Mouse (Mus musculus) layer of hippocampus, adult 2 months (tissue): ENCODE measurements around the gene Dynll1. TPM values are rescaled to one million over a fixed set of nuclear protein-coding genes. Genes with fewer than 3 reads are reported as not detected.

ENCODE experiments used
- DNase-seq, 2 experiments: peaks; one replicate each; pipeline ENCODE4 v3.0.0; 2022; ENCODE audit warnings: low spot score in 2 of 2
- H3K27ac ChIP-seq: fragments of 200-600 bp; 2 replicates; pipeline ENCODE4 v1.8.1; 2022
- H3K4me3 ChIP-seq: fragments of 200-600 bp; 2 replicates; pipeline ENCODE4 v1.8.1; 2022; ENCODE audit warnings: mild to moderate bottlenecking
- CTCF ChIP-seq: fragments of 200-600 bp; conservative IDR thresholded peaks from 2 replicates; pipeline ENCODE4 v1.8.1; 2022; ENCODE audit warnings: antibody characterized with exemption, mild to moderate bottlenecking, moderate library complexity
- total RNA-seq, 2 experiments: library from RNA; stranded (reverse); gene quantifications; 2 replicates each; pipeline ENCODE4 v1.2.3; 2021

Dynll1 gene
- total RNA-seq, 2 experiments from 2014 or later: 727 to 730 TPM

DNA sequence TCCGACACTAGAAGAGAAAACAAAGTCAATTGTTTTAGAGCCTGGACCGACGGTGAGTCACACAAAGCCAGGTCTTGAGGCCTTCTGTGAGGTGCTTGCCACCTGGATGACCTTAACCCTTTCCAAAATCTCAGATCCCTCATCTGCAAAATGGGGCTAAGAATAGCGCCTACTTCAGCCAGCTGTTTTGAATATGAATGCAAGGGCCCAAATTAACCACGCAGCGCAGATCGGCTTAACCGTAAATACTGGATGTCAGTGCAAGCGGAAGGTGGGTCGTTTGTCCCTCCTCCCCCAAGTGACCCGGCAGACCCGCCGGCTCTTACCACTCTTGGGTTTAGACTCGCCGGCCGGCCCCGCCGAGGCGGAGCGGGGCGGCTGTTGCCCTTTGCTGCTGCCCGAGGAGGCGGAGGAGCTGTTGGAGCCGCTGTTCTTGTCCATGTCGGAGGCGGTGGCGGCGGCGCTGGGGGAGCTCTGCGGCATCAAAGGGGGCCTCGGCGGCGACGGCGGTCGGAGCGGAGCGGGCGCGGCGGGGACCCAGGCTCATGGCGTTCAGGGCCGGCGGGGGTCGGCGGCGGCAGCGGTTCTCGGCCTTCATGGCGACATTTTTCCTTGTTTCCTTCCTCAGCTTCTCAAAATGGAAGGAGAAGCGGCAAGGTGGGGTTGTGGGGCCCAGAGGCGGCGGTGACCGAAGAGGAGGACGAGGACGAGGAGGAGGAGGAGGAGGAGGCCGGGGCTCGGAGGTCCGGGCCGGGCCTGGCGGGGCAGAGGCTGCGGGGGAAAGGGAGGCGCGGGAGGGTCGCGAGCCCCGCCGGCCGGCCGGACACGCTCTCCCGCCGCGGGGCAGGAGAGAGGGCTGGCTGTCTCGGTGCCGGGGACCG lies 28.6 kb downstream of the Dynll1 start:
- peak overlapping the region; percentile 96 for H3K27ac ChIP-seq
- peak overlapping the region; percentile 78 for H3K4me3 ChIP-seq
- TF ChIP-seq CTCF: no peak
- DNase-seq: peak in 1 of 2 experiments; percentile 34

DNA sequence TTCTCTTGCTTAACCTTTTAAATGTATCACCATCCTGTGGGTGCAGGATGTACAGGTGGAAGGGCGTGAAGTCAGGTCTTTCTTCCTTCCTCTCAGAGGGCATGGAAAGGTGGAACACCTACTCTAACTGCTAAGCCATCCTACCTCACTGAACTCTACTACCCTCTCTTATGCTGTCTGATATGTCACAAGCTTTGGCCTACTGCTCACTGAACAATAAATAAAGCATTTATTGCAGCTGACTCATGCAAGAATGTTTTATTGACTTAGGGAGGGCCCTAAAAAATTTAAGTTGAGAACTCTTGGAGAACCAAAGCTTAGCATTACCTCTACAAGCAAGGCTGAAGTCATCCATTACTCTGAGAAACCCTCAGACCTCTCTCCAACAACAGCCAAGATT lies 30.8 kb downstream of the Dynll1 start:
- DNase-seq: no peak
- no peak for TF ChIP-seq CTCF
- Histone ChIP-seq H3K27ac (no peak overlapping the region), H3K4me3 (peak overlapping the region; percentile 26)

DNA sequence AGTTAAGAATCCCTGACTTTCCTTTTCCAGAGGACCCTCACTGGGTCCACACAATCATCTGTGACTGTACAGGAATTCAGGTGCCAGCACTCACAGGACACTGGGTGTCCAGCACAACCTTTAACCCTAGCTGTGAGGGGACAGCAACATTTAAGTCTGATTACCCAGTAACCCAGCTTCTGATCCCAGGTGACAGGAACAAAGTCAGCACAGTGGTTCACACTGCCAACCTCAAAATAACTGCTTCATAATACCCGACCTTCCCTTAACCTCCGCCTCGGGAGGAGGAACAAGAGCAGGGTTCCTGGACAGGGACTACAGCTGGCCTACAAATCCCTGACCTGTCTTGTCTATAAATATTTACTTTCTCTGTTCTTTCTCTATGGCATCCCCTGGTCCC lies 32.5 kb downstream of the Dynll1 start:
- Histone ChIP-seq H3K4me3 (no peak overlapping the region), H3K27ac (no peak overlapping the region)
- no peak for DNase-seq
- TF ChIP-seq CTCF: no peak

DNA sequence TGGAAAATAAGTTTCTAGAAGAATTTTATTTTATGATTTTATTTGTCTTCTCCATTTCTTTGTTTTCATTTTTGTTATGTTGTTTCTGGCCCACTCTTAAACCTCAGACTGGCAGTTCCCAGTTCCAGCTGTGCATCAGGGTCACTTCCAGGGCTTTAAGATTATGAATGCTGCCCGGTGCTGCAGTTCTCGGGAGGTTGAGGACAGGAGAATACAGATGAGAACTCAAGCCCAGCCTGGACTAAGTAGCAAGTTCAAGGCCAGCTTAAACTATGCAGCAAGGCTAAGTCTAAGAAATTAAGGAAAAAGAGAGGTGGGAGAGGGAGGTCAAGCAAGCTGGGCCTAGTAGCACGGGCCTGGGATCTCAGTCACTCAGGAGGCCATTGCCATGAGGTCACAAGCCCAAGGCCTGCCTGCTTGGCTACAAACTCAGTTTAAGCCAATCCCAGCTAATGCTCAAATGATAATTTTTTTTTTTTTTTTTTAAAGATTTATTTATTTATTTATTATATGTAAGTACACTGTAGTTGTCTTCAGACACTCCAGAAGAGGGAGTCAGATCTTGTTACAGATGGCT lies 33.2 kb downstream of the Dynll1 start:
- H3K27ac ChIP-seq: no peak overlapping the region
- H3K4me3 ChIP-seq: no peak overlapping the region
- no peak for TF ChIP-seq CTCF
- DNase-seq: no peak

DNA sequence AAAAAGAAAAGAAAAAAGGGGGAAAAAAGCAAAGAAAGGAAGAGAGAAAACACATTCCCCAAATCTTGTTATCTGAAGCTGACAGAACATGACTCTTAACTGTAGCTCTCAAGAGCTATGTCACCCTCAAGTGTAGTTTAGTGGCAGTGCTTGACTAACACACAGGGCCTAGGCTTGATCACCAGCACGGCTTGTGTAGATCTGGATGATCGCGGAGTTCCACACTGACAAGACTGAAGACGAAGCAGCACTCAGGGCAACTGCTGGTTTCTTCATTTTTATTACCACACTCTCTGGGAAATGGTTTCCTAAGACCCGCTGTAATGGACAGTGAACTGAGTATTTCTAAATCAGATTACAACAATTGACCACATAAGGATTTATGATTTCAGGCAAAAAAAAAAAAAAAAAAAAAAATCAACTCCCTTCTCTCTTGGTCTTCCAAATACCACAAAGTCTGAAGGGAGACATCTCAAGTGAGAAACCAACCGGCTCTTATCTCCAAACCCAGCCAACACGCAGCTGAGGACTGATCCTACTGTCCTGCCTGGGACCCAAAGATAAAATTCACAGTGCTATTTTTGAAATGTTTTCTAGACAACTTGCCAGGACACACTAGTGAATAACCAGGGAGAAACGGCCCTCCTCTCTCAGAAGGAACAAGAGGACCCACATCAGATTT lies 33.9 kb downstream of the Dynll1 start:
- no peak for DNase-seq
- no peak overlapping the region for H3K27ac ChIP-seq
- H3K4me3 ChIP-seq: no peak overlapping the region
- no peak for TF ChIP-seq CTCF

DNA sequence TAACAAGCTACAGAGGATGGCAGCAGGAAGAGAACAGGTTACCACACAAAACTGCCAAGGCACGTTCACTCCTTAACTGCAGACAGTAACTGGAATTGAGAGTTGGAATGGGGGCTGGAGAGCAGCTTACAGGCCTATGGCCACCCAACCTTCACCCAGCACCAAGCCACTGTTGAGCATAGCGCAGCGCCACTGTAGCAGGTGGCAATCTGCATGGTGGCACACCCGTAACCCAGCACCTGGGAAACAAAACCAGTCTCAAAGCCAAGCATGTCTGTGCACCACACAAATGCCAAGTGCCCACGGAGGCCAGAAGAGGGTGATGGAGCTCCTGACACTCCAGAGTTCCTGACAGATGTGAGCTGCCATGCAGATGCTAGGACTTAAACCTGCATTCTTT lies 34.5 kb downstream of the Dynll1 start:
- DNase-seq: no peak
- no peak overlapping the region for H3K27ac ChIP-seq
- no peak for TF ChIP-seq CTCF
- H3K4me3 ChIP-seq: no peak overlapping the region

DNA sequence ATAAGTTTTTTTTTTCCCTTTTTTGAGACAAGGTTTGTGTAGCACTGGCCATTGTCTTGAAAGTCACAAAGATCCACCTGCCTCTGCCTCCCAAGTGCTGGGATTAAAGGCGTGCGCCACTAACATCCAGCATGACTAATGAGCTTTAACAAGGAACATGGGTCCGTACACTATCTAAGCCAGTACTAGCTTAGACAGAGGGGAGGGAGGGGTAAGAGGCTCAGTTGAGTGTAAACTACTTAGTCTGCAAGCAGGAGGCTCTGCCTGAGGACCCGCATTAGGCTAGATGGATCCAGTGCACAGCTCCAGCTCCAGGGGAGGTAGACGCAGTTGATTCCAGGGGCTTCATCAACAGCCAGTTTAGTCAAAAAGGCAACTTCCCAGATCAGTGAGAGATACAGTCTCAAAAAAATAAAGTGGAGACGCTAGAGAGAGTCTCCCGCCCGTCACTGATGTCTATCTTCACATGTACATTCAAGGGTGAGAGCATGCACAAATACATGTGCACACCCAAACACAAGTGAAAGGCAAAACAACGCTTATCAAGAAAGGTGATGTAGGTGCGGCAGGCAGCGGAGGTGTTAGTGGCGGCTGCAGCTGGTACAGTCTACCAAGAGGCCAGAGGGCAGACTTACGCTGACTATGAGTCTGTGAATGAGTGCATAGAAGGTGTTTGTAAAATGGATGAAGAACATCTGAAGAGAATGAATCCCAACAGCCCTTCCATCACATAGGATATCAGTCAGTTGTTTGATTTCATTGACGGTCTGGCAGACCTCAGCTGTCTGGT lies 38.1 kb downstream of the Dynll1 start:
- DNase-seq: no peak
- H3K27ac ChIP-seq: no peak overlapping the region
- no peak for TF ChIP-seq CTCF
- H3K4me3 ChIP-seq: no peak overlapping the region

DNA sequence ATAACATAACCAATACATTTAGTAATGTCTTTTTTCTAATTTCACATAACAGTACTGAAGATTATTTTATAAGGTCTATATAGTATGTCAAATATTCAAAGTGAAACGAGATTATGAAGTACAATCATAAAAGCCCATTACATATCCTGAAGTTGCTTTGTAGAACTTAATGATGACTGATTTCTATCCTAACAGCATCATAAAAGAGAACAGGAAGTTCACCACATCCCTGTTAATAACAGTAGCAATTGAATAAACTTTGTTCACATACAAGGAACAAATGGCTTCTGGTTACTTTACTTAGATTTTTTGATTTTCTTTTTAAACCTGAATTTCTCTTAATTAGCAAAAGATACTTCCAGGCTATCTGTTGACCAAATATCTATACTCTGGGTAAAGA lies 38.9 kb downstream of the Dynll1 start:
- H3K4me3 ChIP-seq: no peak overlapping the region
- TF ChIP-seq CTCF: no peak
- H3K27ac ChIP-seq: no peak overlapping the region
- no peak for DNase-seq

DNA sequence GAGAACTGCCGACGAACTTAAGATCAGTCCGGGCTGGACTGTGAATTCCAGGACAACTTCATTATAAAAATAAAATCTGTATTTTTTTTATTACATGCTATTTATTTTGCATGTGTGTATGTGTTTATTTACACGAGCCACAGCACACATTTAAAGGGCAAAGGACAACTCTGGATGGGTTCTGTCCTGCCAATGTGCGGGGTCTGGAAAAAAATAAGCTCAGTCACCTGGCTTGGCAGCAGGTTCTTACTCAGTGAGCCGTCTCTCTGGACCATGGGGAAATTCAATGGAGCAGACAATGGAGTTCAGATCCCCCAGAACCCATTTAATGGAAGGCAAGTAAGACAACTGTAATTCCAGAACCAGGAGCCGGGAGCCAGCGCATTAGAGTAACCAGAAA lies 39.7 kb downstream of the Dynll1 start:
- TF ChIP-seq CTCF: no peak
- no peak for DNase-seq
- H3K27ac ChIP-seq: no peak overlapping the region
- H3K4me3 ChIP-seq: no peak overlapping the region

DNA sequence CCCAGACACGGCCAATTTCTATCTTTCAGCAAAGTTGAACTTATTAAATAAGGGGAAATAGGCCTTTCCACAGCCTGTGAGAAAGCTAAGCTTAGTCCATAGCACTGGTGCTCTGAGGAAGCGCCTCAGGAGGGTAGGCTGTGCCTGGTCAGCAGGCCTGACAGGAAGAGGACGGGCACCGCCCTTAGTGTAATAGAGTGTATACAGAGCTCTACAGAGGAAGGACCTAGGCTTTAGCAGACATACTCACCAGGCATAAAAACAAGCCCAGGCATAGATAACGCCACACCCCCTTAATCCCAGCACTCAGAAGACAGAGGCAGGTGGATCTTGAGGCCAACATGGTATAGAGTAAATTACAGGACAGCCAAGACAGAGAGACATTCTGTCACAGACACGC lies 40.4 kb downstream of the Dynll1 start:
- TF ChIP-seq CTCF: no peak
- H3K27ac ChIP-seq: no peak overlapping the region
- DNase-seq: no peak
- no peak overlapping the region for H3K4me3 ChIP-seq

DNA sequence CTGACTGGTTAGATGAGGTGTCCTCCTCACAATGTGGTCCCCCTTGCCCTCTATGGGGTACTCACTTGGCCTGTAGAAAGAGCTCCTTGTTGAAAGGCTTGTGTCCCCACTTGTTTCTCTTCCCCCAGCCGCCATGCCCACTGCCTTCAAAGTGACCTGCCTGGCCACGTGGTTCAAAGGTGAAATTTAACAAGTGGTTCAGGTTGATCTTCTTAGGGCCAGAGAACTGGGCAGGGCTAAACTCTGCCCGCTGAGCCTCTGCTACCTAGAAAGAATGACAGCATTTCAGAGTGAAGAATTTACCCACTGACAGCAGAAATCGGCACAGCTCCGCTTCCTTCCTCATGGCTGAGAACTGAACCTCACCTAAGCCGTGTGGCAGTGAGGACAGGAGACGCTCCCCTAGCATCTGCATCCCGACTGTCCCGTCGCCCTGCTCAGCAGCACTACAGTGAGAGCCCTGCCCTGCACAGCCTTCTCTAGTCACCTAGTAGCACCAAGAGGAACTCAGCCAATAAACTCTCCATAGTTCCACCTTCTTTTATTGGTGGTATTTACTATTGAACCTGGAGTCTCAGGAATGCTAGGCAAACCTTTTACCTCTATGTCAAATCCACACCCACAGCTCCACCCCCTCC lies 43.8 kb downstream of the Dynll1 start:
- Histone ChIP-seq H3K27ac (no peak overlapping the region), H3K4me3 (no peak overlapping the region)
- TF ChIP-seq CTCF: no peak
- DNase-seq: no peak

DNA sequence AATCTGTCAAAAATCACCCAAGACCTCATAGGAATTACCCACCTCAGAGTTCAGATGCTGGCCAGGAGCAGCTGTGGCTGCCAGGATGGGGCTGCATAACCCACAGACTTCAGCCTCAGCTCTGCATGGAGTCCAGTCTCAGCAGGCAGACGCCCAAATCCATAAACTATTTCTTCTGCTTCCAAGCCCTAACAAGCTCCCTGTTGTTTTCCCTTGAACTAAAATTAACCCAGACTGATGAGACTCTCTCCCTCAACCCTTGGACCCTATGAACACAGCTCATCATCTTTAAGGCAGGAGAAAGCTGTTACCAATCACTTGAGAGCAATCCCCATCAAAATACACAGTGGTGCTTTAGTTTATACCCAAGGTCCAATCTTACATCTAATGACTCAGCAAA lies 45.3 kb downstream of the Dynll1 start:
- TF ChIP-seq CTCF: no peak
- no peak overlapping the region for H3K4me3 ChIP-seq
- H3K27ac ChIP-seq: no peak overlapping the region
- no peak for DNase-seq

Other genes with a start within 250 kb of the Dynll1 start
- not detected for gene Gm10401, start 202.7 kb downstream of the Dynll1 start, total RNA-seq
- gene Acads, start 181.7 kb downstream of the Dynll1 start, total RNA-seq: 1 to 10 TPM; 6.5 to 7.3 TPM
- gene Unc119b, start 166.0 kb downstream of the Dynll1 start, total RNA-seq: 10 to 100 TPM; 25.9 to 28.0 TPM
- gene Mlec, start 142.8 kb downstream of the Dynll1 start, total RNA-seq: 10 to 100 TPM; 75.7 to 84.7 TPM
- 100 to 1,000 TPM; 124 to 129 TPM for gene Cabp1, start 106.6 kb downstream of the Dynll1 start, total RNA-seq
- gene Pop5, start 65.2 kb downstream of the Dynll1 start, total RNA-seq: 100 to 1,000 TPM; 103 to 104 TPM
- 100 to 1,000 TPM; 238 to 248 TPM for gene Rnf10, start 28.1 kb downstream of the Dynll1 start, total RNA-seq
- gene Coq5, start 21.3 kb downstream of the Dynll1 start, total RNA-seq: 10 to 100 TPM; 40.9 to 42.6 TPM
- gene Srsf9, start 26.2 kb upstream of the Dynll1 start, total RNA-seq: 100 to 1,000 TPM in 1 of 2 experiments, 10 to 100 TPM in 1; 91.4 to 102 TPM
- gene Gatc, start 40.2 kb upstream of the Dynll1 start, total RNA-seq: 10 to 100 TPM; 19.5 to 20.8 TPM
- 10 to 100 TPM; 22.3 to 25.4 TPM for gene Triap1, start 40.2 kb upstream of the Dynll1 start, total RNA-seq
- 100 to 1,000 TPM; 685 to 700 TPM for gene Cox6a1, start 48.0 kb upstream of the Dynll1 start, total RNA-seq
- 10 to 100 TPM; 48.6 to 52.4 TPM for gene Msi1, start 128.6 kb upstream of the Dynll1 start, total RNA-seq
- not detected for gene Pla2g1b, start 165.3 kb upstream of the Dynll1 start, total RNA-seq
- 10 to 100 TPM; 37.8 to 56.5 TPM for gene Sirt4, start 183.7 kb upstream of the Dynll1 start, total RNA-seq
- gene Pxn, start 205.7 kb upstream of the Dynll1 start, total RNA-seq: 10 to 100 TPM; 40.8 to 47.3 TPM